Mouse (Mus musculus): ENCODE measurements around the gene Sgcd.
"Not testable (repeated sequence)": the region's sequence is repeated elsewhere in the genome, so short reads cannot be mapped to it uniquely, and the experiment has no call there.

DNA sequence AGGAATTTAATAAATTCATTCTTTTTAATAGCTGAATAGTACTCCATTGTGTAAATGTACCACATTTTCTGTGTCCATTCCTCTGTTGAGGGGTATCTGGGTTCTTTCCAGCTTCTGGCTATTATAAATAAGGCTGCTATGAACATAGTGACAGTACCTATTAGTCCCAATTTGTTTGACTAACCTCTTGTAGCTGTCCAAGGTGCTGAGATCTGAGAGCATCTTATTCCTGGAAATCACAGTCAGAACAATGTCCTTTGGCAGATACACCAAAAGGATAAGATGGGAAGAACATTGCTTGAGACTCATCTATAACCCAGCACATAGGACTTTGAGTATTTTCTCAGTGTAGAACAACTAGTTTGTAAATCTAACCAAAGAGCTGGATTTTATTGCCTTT is 485.5 kb downstream of the Sgcd start:
- not testable (repeated sequence) for TF ChIP-seq CTCF, EP300 (IDR thresholded peaks at IDR 0.05; ENCODE audit: low read depth)
